Mouse (Mus musculus) spleen, adult 12 weeks (tissue): ENCODE results near the gene Nfia.
A peak's percentile ranks its signal among the peaks of the same experiment; 100 is the strongest.

Experiments used
- DNase-seq: peaks from one replicate; pipeline ENCODE4 v3.0.0; 2022; ENCODE audit warnings: low spot score

The Nfia gene

GRCm38 (mm10) chr4:97816001-97816400 lies 43.5 kb downstream of the Nfia start:
- no peak for DNase-seq

- DNase-seq: no peak
Observed at GRCm38 (mm10) chr4:97816753-97817152, 44.2 kb downstream of the Nfia start.

- no peak for DNase-seq
Observed at GRCm38 (mm10) chr4:97817741-97818140, 45.2 kb downstream of the Nfia start.

- DNase-seq: no peak
Observed at GRCm38 (mm10) chr4:97818498-97818897, 46.0 kb downstream of the Nfia start.

GRCm38 (mm10) chr4:97819101-97819500 lies 46.6 kb downstream of the Nfia start:
- DNase-seq: no peak

GRCm38 (mm10) chr4:97820474-97821259 lies 48.1 kb downstream of the Nfia start:
- DNase-seq: no peak

- no peak for DNase-seq
Observed at GRCm38 (mm10) chr4:97821556-97822251, 49.2 kb downstream of the Nfia start.

GRCm38 (mm10) chr4:97823512-97823911 lies 51.0 kb downstream of the Nfia start:
- DNase-seq: no peak

- no peak for DNase-seq
Observed at GRCm38 (mm10) chr4:97824451-97824850, 51.9 kb downstream of the Nfia start.

GRCm38 (mm10) chr4:97825432-97825831 lies 52.9 kb downstream of the Nfia start:
- DNase-seq: no peak

- DNase-seq: no peak
Observed at GRCm38 (mm10) chr4:97825841-97826240, 53.3 kb downstream of the Nfia start.

- DNase-seq: no peak
Observed at GRCm38 (mm10) chr4:97827115-97827514, 54.6 kb downstream of the Nfia start.

GRCm38 (mm10) chr4:97828579-97828978 lies 56.0 kb downstream of the Nfia start:
- DNase-seq: no peak

- no peak for DNase-seq
Observed at GRCm38 (mm10) chr4:97829336-97830050, 57.0 kb downstream of the Nfia start.

- peak; percentile 12 for DNase-seq
Observed at GRCm38 (mm10) chr4:97830051-97830853, 57.7 kb downstream of the Nfia start.

- peak; percentile 7 for DNase-seq
Observed at GRCm38 (mm10) chr4:97830935-97831608, 58.5 kb downstream of the Nfia start.

- peak; percentile 7 for DNase-seq
Observed at GRCm38 (mm10) chr4:97831611-97832278, 59.2 kb downstream of the Nfia start.

- DNase-seq: no peak
Observed at GRCm38 (mm10) chr4:97832279-97832640, 59.7 kb downstream of the Nfia start.

GRCm38 (mm10) chr4:97836812-97837211 lies 64.3 kb downstream of the Nfia start:
- no peak for DNase-seq

- no peak for DNase-seq
Observed at GRCm38 (mm10) chr4:97837724-97838123, 65.2 kb downstream of the Nfia start.

- no peak for DNase-seq
Observed at GRCm38 (mm10) chr4:97838651-97839050, 66.1 kb downstream of the Nfia start.
